Mouse (Mus musculus): ENCODE results near the gene Wwc2. TPM values are rescaled to one million over a fixed set of nuclear protein-coding genes. Genes with fewer than 3 reads are reported as not detected.

Gene Wwc2
- polyA plus RNA-seq, 1 experiment from 2014 or later: 6.6 TPM

DNA sequence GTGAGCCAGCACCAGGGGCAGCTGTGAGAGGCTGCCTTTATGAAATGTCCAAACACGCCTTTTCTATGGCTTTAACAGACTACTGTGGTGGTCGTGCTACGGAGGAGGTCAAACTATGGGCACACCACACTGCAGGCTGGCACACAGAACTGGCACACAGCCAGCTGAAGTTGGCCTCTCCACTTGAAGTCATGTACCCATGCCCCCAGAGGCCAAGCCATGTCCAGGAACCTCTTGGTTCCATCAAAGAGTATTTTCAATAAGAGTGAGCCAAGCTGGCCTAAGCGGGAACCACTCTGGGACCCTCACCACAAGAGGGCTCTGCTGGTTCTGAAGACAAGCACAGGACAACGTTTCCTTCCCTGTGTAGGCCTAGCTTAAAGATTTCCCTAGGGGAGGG is 49.7 kb downstream of the Wwc2 start:
- ATAC-seq (ENCODE audit: low FRiP score, low TSS enrichment) (no peak), DNase-seq (peak; percentile 54)
- Histone ChIP-seq H3K27me3 (ENCODE audit: control insufficient read depth, insufficient read depth, low read length) (no peaks in the 10 kb centered on the region), H3K4me2 (ENCODE audit: low read length) (no peak overlapping the region), H3K36me3 (ENCODE audit: control insufficient read depth, insufficient read depth, low read length) (no peaks in the 10 kb centered on the region), H3K9me3 (ENCODE audit: control insufficient read depth, low read length) (no peaks in the 10 kb centered on the region), H3K4me1 (ENCODE audit: control insufficient read depth, insufficient read depth, low read length) (no peaks in the 10 kb centered on the region), H3K27ac (replicated peaks; ENCODE audit: low read depth, low read length) (no peak overlapping the region), H3K9ac (replicated peaks; ENCODE audit: low read length) (no peak overlapping the region), H3K4me3 (replicated peaks; ENCODE audit: low read depth, low read length) (no peak overlapping the region)
- WGBS: 65% methylated on average over 5 of the region's 5 CpGs

DNA sequence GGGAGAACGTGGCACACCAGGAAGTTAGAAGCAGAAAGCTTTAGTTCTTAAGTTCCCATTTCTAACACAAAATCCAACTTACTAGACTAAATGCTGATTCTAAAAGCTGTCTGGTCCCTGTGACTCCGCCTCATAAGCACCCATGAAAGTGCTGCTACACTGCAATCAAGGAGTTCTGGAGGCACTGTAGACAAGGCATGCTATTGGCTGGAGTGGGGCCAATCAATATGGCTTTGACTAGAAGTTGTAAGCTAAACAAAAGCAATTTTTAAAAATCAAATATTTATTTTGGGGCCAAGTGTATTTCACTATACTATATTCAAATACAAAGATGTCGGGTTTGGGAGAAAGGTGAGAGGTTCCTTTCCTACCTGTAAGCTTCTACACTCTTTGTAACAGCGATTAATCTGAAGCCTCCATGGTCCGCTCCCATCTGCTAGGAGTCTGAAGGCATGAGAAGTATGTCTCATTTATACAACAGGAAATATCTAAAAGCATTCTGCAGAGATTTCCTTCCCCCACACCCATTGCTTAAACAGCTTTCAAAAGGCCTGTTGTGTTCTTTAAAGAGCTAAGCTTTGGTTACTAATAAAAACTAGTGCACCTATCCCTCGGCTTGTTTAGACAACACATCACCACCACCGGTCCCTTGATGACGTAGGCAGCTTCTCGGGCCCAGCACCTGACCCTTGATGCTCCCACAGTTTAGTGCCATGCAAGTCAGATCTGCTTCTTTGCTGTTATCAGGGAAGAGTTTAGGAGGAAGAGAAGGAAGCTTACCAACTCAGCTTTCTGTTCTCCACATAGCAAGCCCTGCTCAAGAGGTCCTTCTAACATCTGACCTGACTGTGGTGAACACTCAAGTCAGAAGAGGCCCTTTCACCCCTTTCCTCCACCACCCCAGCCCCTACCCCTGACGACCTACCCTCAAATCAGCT is 50.5 kb downstream of the Wwc2 start:
- no peaks in the 10 kb centered on the region for H3K36me3 ChIP-seq (ENCODE audit: control insufficient read depth, insufficient read depth, low read length)
- no peak overlapping the region for H3K4me3 ChIP-seq (replicated peaks; ENCODE audit: low read depth, low read length)
- no peaks in the 10 kb centered on the region for H3K27me3 ChIP-seq (ENCODE audit: control insufficient read depth, insufficient read depth, low read length)
- no peak overlapping the region for H3K4me2 ChIP-seq (ENCODE audit: low read length)
- DNase-seq: no peak
- H3K9me3 ChIP-seq (ENCODE audit: control insufficient read depth, low read length): no peaks in the 10 kb centered on the region
- 91% methylated on average over 10 of the region's 10 CpGs for WGBS
- no peaks in the 10 kb centered on the region for H3K4me1 ChIP-seq (ENCODE audit: control insufficient read depth, insufficient read depth, low read length)
- no peak overlapping the region for H3K27ac ChIP-seq (replicated peaks; ENCODE audit: low read depth, low read length)
- no peak overlapping the region for H3K9ac ChIP-seq (replicated peaks; ENCODE audit: low read length)
- no peak for ATAC-seq (ENCODE audit: low FRiP score, low TSS enrichment)

DNA sequence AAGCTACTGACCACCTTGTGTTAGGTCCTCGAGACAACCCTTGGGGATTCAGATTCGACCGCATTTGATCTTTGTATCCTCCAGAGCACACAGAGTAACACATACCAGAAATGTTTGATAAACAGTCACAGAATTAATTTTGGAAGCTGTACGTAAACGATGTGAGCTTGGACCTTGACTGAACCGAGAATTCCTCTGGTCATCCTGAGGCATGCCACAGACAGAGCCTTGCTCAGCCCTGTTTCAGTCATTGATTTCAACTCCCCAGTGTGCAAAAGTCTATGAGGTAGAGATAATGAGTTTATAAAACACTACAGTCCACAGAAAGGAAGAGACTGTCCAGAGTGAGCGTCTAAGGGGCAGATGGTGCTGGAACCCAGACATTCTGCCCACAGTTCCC is 51.5 kb downstream of the Wwc2 start:
- ATAC-seq (ENCODE audit: low FRiP score, low TSS enrichment): no peak
- WGBS: 89% methylated on average over 7 of the region's 7 CpGs
- no peak overlapping the region for H3K4me2 ChIP-seq (ENCODE audit: low read length)
- no peaks in the 10 kb centered on the region for H3K36me3 ChIP-seq (ENCODE audit: control insufficient read depth, insufficient read depth, low read length)
- no peaks in the 10 kb centered on the region for H3K4me1 ChIP-seq (ENCODE audit: control insufficient read depth, insufficient read depth, low read length)
- no peaks in the 10 kb centered on the region for H3K9me3 ChIP-seq (ENCODE audit: control insufficient read depth, low read length)
- no peak overlapping the region for H3K4me3 ChIP-seq (replicated peaks; ENCODE audit: low read depth, low read length)
- H3K27ac ChIP-seq (replicated peaks; ENCODE audit: low read depth, low read length): no peak overlapping the region
- H3K9ac ChIP-seq (replicated peaks; ENCODE audit: low read length): no peak overlapping the region
- no peak for DNase-seq
- no peaks in the 10 kb centered on the region for H3K27me3 ChIP-seq (ENCODE audit: control insufficient read depth, insufficient read depth, low read length)

DNA sequence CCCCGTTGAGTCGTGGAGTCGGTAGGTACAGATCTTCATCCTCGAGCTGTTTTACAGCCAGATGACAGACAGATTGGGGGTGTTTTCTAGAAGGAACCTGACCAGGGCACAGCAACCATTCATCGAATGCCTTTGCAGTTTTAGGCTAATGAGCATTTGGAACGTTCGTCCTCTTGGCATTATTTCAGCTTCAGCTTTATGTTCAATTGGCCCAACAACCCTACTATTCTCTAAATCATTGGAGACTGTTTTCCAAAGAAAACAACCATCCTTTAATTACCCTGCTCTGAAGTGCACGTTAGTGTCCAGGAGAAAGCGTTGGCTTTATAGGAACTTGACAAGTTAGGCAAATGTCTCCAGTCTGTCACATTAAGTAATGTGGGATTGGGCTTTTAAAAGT is 54.3 kb downstream of the Wwc2 start:
- Histone ChIP-seq H3K4me3 (replicated peaks; ENCODE audit: low read depth, low read length) (no peak overlapping the region), H3K36me3 (ENCODE audit: control insufficient read depth, insufficient read depth, low read length) (no peaks in the 10 kb centered on the region), H3K9ac (replicated peaks; ENCODE audit: low read length) (no peak overlapping the region), H3K4me1 (ENCODE audit: control insufficient read depth, insufficient read depth, low read length) (0 out of 2 replicates have a peak, but pooled peaks cover 4% of the 10 kb centered on the region), H3K9me3 (ENCODE audit: control insufficient read depth, low read length) (no peaks in the 10 kb centered on the region), H3K27ac (replicated peaks; ENCODE audit: low read depth, low read length) (no peak overlapping the region), H3K4me2 (ENCODE audit: low read length) (no peak overlapping the region), H3K27me3 (ENCODE audit: control insufficient read depth, insufficient read depth, low read length) (no peaks in the 10 kb centered on the region)
- no peak for DNase-seq
- no peak for ATAC-seq (ENCODE audit: low FRiP score, low TSS enrichment)
- 77% methylated on average over 9 of the region's 9 CpGs for WGBS

DNA sequence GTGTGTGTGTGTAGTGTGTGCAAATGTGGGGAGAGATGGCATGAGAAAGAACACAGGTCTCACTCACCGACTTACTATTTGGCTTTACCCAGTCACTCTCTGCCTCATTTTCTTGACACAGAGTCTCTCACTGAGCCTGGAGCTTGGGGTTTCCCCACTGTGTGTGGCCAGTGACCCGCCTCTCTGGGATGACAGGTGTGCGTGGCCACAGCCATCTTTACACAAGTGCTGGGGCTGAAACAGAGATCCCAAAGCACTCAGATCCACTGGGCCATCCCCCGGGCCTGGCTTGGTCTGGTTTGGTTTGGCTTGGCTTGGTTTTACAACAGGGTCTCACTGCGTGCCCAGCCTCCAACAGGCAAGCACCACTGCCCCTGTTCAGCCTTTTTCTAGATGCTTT is 55.3 kb downstream of the Wwc2 start:
- DNase-seq (no peak), ATAC-seq (ENCODE audit: low FRiP score, low TSS enrichment) (no peak)
- no peak overlapping the region for H3K4me3 ChIP-seq (replicated peaks; ENCODE audit: low read depth, low read length)
- WGBS: 87% methylated on average over 5 of the region's 5 CpGs
- no peak overlapping the region for H3K4me2 ChIP-seq (ENCODE audit: low read length)
- no peaks in the 10 kb centered on the region for H3K9me3 ChIP-seq (ENCODE audit: control insufficient read depth, low read length)
- H3K4me1 ChIP-seq (ENCODE audit: control insufficient read depth, insufficient read depth, low read length): 0 out of 2 replicates have a peak, but pooled peaks cover 4% of the 10 kb centered on the region
- no peaks in the 10 kb centered on the region for H3K27me3 ChIP-seq (ENCODE audit: control insufficient read depth, insufficient read depth, low read length)
- H3K9ac ChIP-seq (replicated peaks; ENCODE audit: low read length): no peak overlapping the region
- no peaks in the 10 kb centered on the region for H3K36me3 ChIP-seq (ENCODE audit: control insufficient read depth, insufficient read depth, low read length)
- no peak overlapping the region for H3K27ac ChIP-seq (replicated peaks; ENCODE audit: low read depth, low read length)

DNA sequence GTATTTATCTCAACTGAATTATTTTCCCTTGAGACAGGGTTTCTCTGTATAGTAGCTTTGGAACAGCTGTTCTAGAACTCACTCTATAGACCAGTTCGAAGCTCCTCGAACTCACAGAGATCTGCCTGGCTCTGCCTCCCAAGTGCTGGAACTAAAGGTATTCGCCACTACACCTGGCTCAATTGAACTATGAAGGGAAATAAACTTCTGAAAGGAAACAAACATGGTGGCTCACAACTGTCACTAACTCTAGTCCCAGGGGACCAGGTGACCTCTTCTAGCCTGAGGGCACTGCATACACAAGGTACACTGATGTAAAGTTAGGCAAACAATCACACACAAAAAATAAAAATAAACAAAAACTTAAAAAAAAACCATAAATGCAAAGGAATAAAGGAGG is 57.6 kb downstream of the Wwc2 start:
- Histone ChIP-seq H3K27ac (replicated peaks; ENCODE audit: low read depth, low read length) (no peak overlapping the region), H3K9me3 (ENCODE audit: control insufficient read depth, low read length) (no peaks in the 10 kb centered on the region), H3K4me2 (ENCODE audit: low read length) (no peak overlapping the region), H3K9ac (replicated peaks; ENCODE audit: low read length) (no peak overlapping the region), H3K36me3 (ENCODE audit: control insufficient read depth, insufficient read depth, low read length) (no peaks in the 10 kb centered on the region), H3K4me3 (replicated peaks; ENCODE audit: low read depth, low read length) (no peak overlapping the region), H3K27me3 (ENCODE audit: control insufficient read depth, insufficient read depth, low read length) (no peaks in the 10 kb centered on the region), H3K4me1 (ENCODE audit: control insufficient read depth, insufficient read depth, low read length) (0 out of 2 replicates have a peak, but pooled peaks cover 4% of the 10 kb centered on the region)
- ATAC-seq (ENCODE audit: low FRiP score, low TSS enrichment): no peak
- no peak for DNase-seq
- WGBS: 96% methylated on average over 3 of the region's 3 CpGs

DNA sequence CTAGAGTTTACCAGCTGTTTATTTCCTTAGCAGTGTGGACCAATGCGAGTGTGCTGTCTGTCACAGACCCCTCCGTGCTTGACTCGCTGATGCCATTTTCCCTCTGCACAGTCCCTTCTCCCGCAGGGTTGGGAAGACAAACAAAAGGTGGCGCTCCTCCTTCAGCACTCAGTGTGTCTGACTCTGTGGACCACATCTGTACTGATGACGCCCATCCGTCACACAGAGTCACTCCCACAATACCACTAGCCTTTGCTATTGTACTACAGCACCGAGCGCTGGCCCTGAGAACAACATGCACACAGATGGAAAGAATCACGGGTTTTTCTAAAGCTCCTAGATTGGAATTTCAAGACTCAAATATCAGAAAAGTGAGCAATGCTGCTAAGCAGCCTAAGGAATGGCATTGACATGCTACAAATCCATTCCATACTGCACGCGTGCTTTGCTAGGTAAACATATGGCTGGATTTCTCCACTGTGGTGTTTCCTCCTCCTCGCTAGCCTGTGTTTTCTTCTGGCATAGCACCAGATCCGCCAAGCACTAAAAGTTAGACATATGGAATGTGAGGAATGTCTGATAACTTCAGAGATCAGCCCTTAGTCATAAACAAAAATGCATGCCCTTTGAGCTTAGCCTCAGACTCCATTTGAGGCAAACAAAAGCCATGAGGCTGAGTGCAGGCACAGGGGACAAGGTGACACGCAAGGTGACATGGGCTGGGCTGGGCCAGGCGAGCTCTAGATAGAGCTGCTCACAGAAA is 58.5 kb downstream of the Wwc2 start:
- H3K4me2 ChIP-seq (ENCODE audit: low read length): no peak overlapping the region
- WGBS: 50% methylated on average over 16 of the region's 16 CpGs
- no peak overlapping the region for H3K27ac ChIP-seq (replicated peaks; ENCODE audit: low read depth, low read length)
- no peaks in the 10 kb centered on the region for H3K27me3 ChIP-seq (ENCODE audit: control insufficient read depth, insufficient read depth, low read length)
- peak; percentile 22 for DNase-seq
- ATAC-seq (ENCODE audit: low FRiP score, low TSS enrichment): no peak
- H3K9ac ChIP-seq (replicated peaks; ENCODE audit: low read length): no peak overlapping the region
- H3K4me3 ChIP-seq (replicated peaks; ENCODE audit: low read depth, low read length): no peak overlapping the region
- H3K9me3 ChIP-seq (ENCODE audit: control insufficient read depth, low read length): no peaks in the 10 kb centered on the region
- H3K4me1 ChIP-seq (ENCODE audit: control insufficient read depth, insufficient read depth, low read length): 0 out of 2 replicates have a peak, but pooled peaks cover 4% of the 10 kb centered on the region
- no peaks in the 10 kb centered on the region for H3K36me3 ChIP-seq (ENCODE audit: control insufficient read depth, insufficient read depth, low read length)

DNA sequence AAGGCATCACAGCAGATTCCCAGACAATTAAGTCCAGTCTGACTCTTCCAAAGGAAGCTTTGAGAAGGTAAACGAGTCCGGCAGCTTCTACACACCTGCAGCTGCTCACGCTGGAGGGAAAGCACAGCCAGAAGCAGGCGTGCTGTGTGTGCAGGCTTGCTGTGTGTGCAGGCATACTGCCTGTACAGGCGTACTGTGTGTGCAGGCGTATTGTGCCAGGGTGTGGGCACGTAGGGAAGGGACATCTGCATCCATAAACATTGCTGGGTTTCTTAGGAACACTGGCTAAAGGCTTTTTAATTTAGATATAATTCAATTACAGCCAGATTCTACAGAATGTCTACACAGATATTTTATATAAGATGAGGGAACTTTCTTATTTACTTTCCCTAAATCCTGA is 59.4 kb downstream of the Wwc2 start:
- Histone ChIP-seq H3K9me3 (ENCODE audit: control insufficient read depth, low read length) (no peaks in the 10 kb centered on the region), H3K9ac (replicated peaks; ENCODE audit: low read length) (no peak overlapping the region), H3K4me1 (ENCODE audit: control insufficient read depth, insufficient read depth, low read length) (0 out of 2 replicates have a peak, but pooled peaks cover 4% of the 10 kb centered on the region), H3K36me3 (ENCODE audit: control insufficient read depth, insufficient read depth, low read length) (no peaks in the 10 kb centered on the region), H3K4me3 (replicated peaks; ENCODE audit: low read depth, low read length) (no peak overlapping the region), H3K27ac (replicated peaks; ENCODE audit: low read depth, low read length) (no peak overlapping the region), H3K27me3 (ENCODE audit: control insufficient read depth, insufficient read depth, low read length) (no peaks in the 10 kb centered on the region), H3K4me2 (ENCODE audit: low read length) (no peak overlapping the region)
- 89% methylated on average over 7 of the region's 7 CpGs for WGBS
- DNase-seq (no peak), ATAC-seq (ENCODE audit: low FRiP score, low TSS enrichment) (no peak)

All from midbrain, embryonic 14.5 days (tissue).